Comparison of ENCODE assay signal across 11 mouse cellular contexts in genomic region chr12:111486455-111486854, GRCm38 (mm10). TPM values are rescaled to one million over a fixed set of nuclear protein-coding genes. Genes with fewer than 3 reads are reported as not detected.
DNase-seq lines count a peak whose midpoint lies in the region; ATAC-seq and TF ChIP-seq lines count a peak whose summit lies in the region.
"Had no signal": no experiment of that assay in that cellular context is flagged by ENCODE, and none has a peak within 500 bp of the region (broad histone marks: within the 10 kb centered on the region; RNA-seq: fewer than 3 reads in every experiment).

No protein-coding gene starts in this region.

- DNase-seq in kidney, adult 2 months = no peak
- no peak for DNase-seq in kidney, postnatal 14 days
- peak; percentile 59 for DNase-seq in embryonic facial prominence, embryonic 10.5 days (ENCODE audit: low spot score)
- no peak for DNase-seq in layer of hippocampus, postnatal 10 days (ENCODE audit: low spot score in 2 of 2)
- no peak for DNase-seq in frontal cortex, adult 2 months (ENCODE audit: extremely low spot score in 1 of 2, low spot score in 1 of 2)
- no peak for DNase-seq in adrenal gland, postnatal 4 days (ENCODE audit: low spot score in 2 of 2)
- DNase-seq: cerebellum, adult 9-10 months; thymus, postnatal 14 days had no signal

- no peaks in the 10 kb centered on the region for H3K36me3 ChIP-seq in kidney, adult 2 months (ENCODE audit: control insufficient read depth, insufficient read depth, low read length)
- no peaks in the 10 kb centered on the region for H3K36me3 ChIP-seq in embryonic facial prominence, embryonic 10.5 days (replicated peaks)
- H3K36me3 ChIP-seq in hindbrain, embryonic 15.5 days = no peaks in the 10 kb centered on the region
- no peaks in the 10 kb centered on the region for H3K36me3 ChIP-seq in midbrain, embryonic 13.5 days

- H3K4me2 ChIP-seq in hindbrain, embryonic 15.5 days = peak overlapping the region; percentile 62
- peak overlapping the region; percentile 57 for H3K4me2 ChIP-seq in midbrain, embryonic 13.5 days (replicated peaks)

- 0 out of 2 replicates have a peak overlapping the region, but pooled peaks have one; percentile 5 for H3K4me3 ChIP-seq in kidney, adult 2 months (ENCODE audit: insufficient read depth, low read depth, low read length)
- H3K4me3 ChIP-seq in embryonic facial prominence, embryonic 10.5 days = peak overlapping the region; percentile 69
- H3K4me3 ChIP-seq in hindbrain, embryonic 15.5 days = peak overlapping the region; percentile 38; the same call in 1 of the 2 replicates
- peak overlapping the region; percentile 37; the same call in 1 of the 2 replicates for H3K4me3 ChIP-seq in midbrain, embryonic 13.5 days (replicated peaks)

- TF ChIP-seq CTCF in kidney, adult 2 months (conservative IDR thresholded peaks at IDR 0.05; ENCODE audit: insufficient read depth, insufficient read length, low read depth, low read length) = no peak

- H3K27me3 ChIP-seq in kidney, adult 2 months (replicated peaks; ENCODE audit: control insufficient read depth, insufficient read depth, low read length) = no peaks in the 10 kb centered on the region; the same call in 1 of the 2 replicates
- peaks cover 84% of the 10 kb centered on the region for H3K27me3 ChIP-seq in embryonic facial prominence, embryonic 10.5 days (replicated peaks; ENCODE audit: low read depth, poor library complexity, severe bottlenecking)
- H3K27me3 ChIP-seq in hindbrain, embryonic 15.5 days = peaks cover 52% of the 10 kb centered on the region
- H3K27me3 ChIP-seq in midbrain, embryonic 13.5 days = peaks cover 69% of the 10 kb centered on the region

- 56% methylated on average over 12 of the region's 12 CpGs for WGBS in kidney, adult 2 months
- WGBS in embryonic facial prominence, embryonic 10.5 days = 2% methylated on average over 12 of the region's 12 CpGs
- WGBS in hindbrain, embryonic 15.5 days = 6% methylated on average over 12 of the region's 12 CpGs
- 5% methylated on average over 12 of the region's 12 CpGs for whole genome bisulfite sequencing in midbrain, embryonic 13.5 days

- no peak for ATAC-seq in hindbrain, embryonic 15.5 days (ENCODE audit: low FRiP score, low read depth)
- no peak for ATAC-seq in midbrain, embryonic 13.5 days

- no peak overlapping the region for H3K27ac ChIP-seq in kidney, adult 2 months (ENCODE audit: insufficient read depth, low read depth, low read length)
- H3K27ac ChIP-seq in embryonic facial prominence, embryonic 10.5 days (replicated peaks) = peak overlapping the region; percentile 91
- no peak overlapping the region for H3K27ac ChIP-seq in hindbrain, embryonic 15.5 days (replicated peaks)
- no peak overlapping the region for H3K27ac ChIP-seq in midbrain, embryonic 13.5 days

- H3K9me3 ChIP-seq in embryonic facial prominence, embryonic 10.5 days = no peaks in the 10 kb centered on the region
- H3K9me3 ChIP-seq in hindbrain, embryonic 15.5 days = no peaks in the 10 kb centered on the region
- no peaks in the 10 kb centered on the region for H3K9me3 ChIP-seq in midbrain, embryonic 13.5 days

- no peak for TF ChIP-seq POLR2A in kidney, adult 2 months (IDR thresholded peaks at IDR 0.05; ENCODE audit: low read depth, low read length)

- no peak overlapping the region for H3K9ac ChIP-seq in hindbrain, embryonic 15.5 days
- H3K9ac ChIP-seq in midbrain, embryonic 13.5 days (replicated peaks) = no peak overlapping the region

- peaks cover 16% of the 10 kb centered on the region for H3K4me1 ChIP-seq in kidney, adult 2 months (ENCODE audit: control insufficient read depth, insufficient read depth, low read length)
- H3K4me1 ChIP-seq in embryonic facial prominence, embryonic 10.5 days = peaks cover 45% of the 10 kb centered on the region
- H3K4me1 ChIP-seq in hindbrain, embryonic 15.5 days (replicated peaks) = peaks cover 18% of the 10 kb centered on the region
- H3K4me1 ChIP-seq in midbrain, embryonic 13.5 days (replicated peaks) = peaks cover 20% of the 10 kb centered on the region

RNA-seq across cellular contexts. Expression of gene Gm266, which starts 0.8 kb away (rescaled TPM):
- 2.8 and 4.3 TPM in 2 replicates for polyA plus RNA-seq in kidney, adult 2 months (2012; rRNA removed)
- 15.7 and 19.8 TPM in 2 replicates for polyA plus RNA-seq in embryonic facial prominence, embryonic 10.5 days (2016; fragmentation: Nextera tagmentation; extraction: Ambion mirVana)
- polyA plus RNA-seq in hindbrain, embryonic 15.5 days (2015; fragmentation: Nextera tagmentation; extraction: Ambion mirVana) = 3.1 and 3.4 TPM in 2 replicates
- 0.81 and 0.98 TPM in 2 replicates for polyA plus RNA-seq in midbrain, embryonic 13.5 days (2015; fragmentation: Nextera tagmentation; extraction: Ambion mirVana)
- 1 to 10 TPM; 6.8 to 7.5 TPM for total RNA-seq in layer of hippocampus, postnatal 10 days (2021)
- 6.4 and 7.4 TPM in 2 replicates for polyA plus RNA-seq in frontal cortex, adult 2 months (2012; rRNA removed)
- total RNA-seq in adrenal gland, postnatal 4 days (2021) = 10 to 100 TPM in 1 of 2 experiments, 1 to 10 TPM in 1; 1.4 to 11.3 TPM
- total RNA-seq: neutrophil, adult 5-6 weeks had no signal

RNA-seq across cellular contexts. Expression of gene Tnfaip2, which starts 44.2 kb away (rescaled TPM):
- 48.5 and 56.2 TPM in 2 replicates for polyA plus RNA-seq in kidney, adult 2 months (2012; rRNA removed)
- polyA plus RNA-seq in embryonic facial prominence, embryonic 10.5 days (2016; fragmentation: Nextera tagmentation; extraction: Ambion mirVana) = 3.9 and 4.0 TPM in 2 replicates
- polyA plus RNA-seq in hindbrain, embryonic 15.5 days (2015; fragmentation: Nextera tagmentation; extraction: Ambion mirVana) = 0.49 and 1.6 TPM in 2 replicates
- 0.28 and 1.3 TPM in 2 replicates for polyA plus RNA-seq in midbrain, embryonic 13.5 days (2015; fragmentation: Nextera tagmentation; extraction: Ambion mirVana)
- total RNA-seq in layer of hippocampus, postnatal 10 days (2021) = under 1 TPM; 0.62 to 0.71 TPM
- polyA plus RNA-seq in frontal cortex, adult 2 months (2012; rRNA removed) = 1.0 and 1.5 TPM in 2 replicates
- total RNA-seq in adrenal gland, postnatal 4 days (2021) = 10 to 100 TPM; 17.6 to 25.8 TPM

RNA-seq across cellular contexts. Expression of gene Eif5, which starts 51.4 kb away (rescaled TPM):
- 90.3 and 91.1 TPM in 2 replicates for polyA plus RNA-seq in kidney, adult 2 months (2012; rRNA removed)
- polyA plus RNA-seq in embryonic facial prominence, embryonic 10.5 days (2016; fragmentation: Nextera tagmentation; extraction: Ambion mirVana) = 722 and 727 TPM in 2 replicates
- 490 and 510 TPM in 2 replicates for polyA plus RNA-seq in hindbrain, embryonic 15.5 days (2015; fragmentation: Nextera tagmentation; extraction: Ambion mirVana)
- 593 and 657 TPM in 2 replicates for polyA plus RNA-seq in midbrain, embryonic 13.5 days (2015; fragmentation: Nextera tagmentation; extraction: Ambion mirVana)
- 100 to 1,000 TPM; 260 to 272 TPM for total RNA-seq in layer of hippocampus, postnatal 10 days (2021)
- 150 and 178 TPM in 2 replicates for polyA plus RNA-seq in frontal cortex, adult 2 months (2012; rRNA removed)
- 100 to 1,000 TPM; 395 to 408 TPM for total RNA-seq in adrenal gland, postnatal 4 days (2021)

Comparison
In these comparisons a context has a peak if more than half of its experiments do, and no peak if none do; other contexts are left out.
1. H3K4me3 ChIP-seq: peak in every context shown above with its lines; median percentile 69 in embryonic facial prominence, embryonic 10.5 days; 38 in hindbrain, embryonic 15.5 days; 37 in midbrain, embryonic 13.5 days; 5 in kidney, adult 2 months.